ENCODE assay signal across 8 mouse cellular contexts in genomic region chr7:25073924-25074323, GRCm38 (mm10). TPM values are rescaled to one million over a fixed set of nuclear protein-coding genes. Genes with fewer than 3 reads are reported as not detected.
DNase-seq lines count a peak whose midpoint lies in the region; ATAC-seq and TF ChIP-seq lines count a peak whose summit lies in the region.

No protein-coding gene starts in this region.

- no peak for DNase-seq in kidney, postnatal 36 days
- no peak for DNase-seq in embryonic facial prominence, embryonic 14.5 days (ENCODE audit: low spot score)
- DNase-seq in layer of hippocampus, postnatal 10 days (ENCODE audit: low spot score in 2 of 2), result peak; percentile 49 to 56
- DNase-seq in urinary bladder, adult 18-20 months (ENCODE audit: low spot score in 2 of 2), result no peak
- DNase-seq in gastrocnemius, postnatal 25 days, result no peak
- DNase-seq in heart, postnatal 10 days, result no peak

- intact Hi-C loops in heart, postnatal 10 days (cut with DNase I), result no loop called here

- H3K4me3 ChIP-seq in kidney, embryonic 15.5 days (replicated peaks), result no peak overlapping the region
- no peak overlapping the region for H3K4me3 ChIP-seq in embryonic facial prominence, embryonic 14.5 days (ENCODE audit: low read depth, low read length)
- H3K4me3 ChIP-seq in myocyte, result peak overlapping the region; percentile 33

- no peaks in the 10 kb centered on the region for H3K27me3 ChIP-seq in kidney, embryonic 15.5 days
- H3K27me3 ChIP-seq in embryonic facial prominence, embryonic 14.5 days (replicated peaks; ENCODE audit: control insufficient read depth, insufficient read depth, low read length), result no peaks in the 10 kb centered on the region
- no peaks in the 10 kb centered on the region for H3K27me3 ChIP-seq in myocyte (ENCODE audit: control insufficient read depth, insufficient read depth, insufficient read length)

- no peak overlapping the region for H3K4me2 ChIP-seq in kidney, embryonic 15.5 days
- no peak overlapping the region for H3K4me2 ChIP-seq in embryonic facial prominence, embryonic 14.5 days (ENCODE audit: low read depth, low read length)
- no peak overlapping the region for H3K4me2 ChIP-seq in myocyte (ENCODE audit: low read depth)

- H3K9ac ChIP-seq in kidney, embryonic 15.5 days, result no peak overlapping the region
- H3K9ac ChIP-seq in embryonic facial prominence, embryonic 14.5 days (ENCODE audit: low read depth, low read length), result no peak overlapping the region

- no peak overlapping the region for H3ac ChIP-seq in myocyte (ENCODE audit: control insufficient read depth, insufficient read length)

- no peak for ATAC-seq in kidney, embryonic 15.5 days (replicated peaks; ENCODE audit: low FRiP score)
- ATAC-seq in embryonic facial prominence, embryonic 14.5 days (ENCODE audit: low read depth), result no peak

- peak overlapping the region; percentile 91; the same call in 1 of the 2 replicates for H3K27ac ChIP-seq in kidney, embryonic 15.5 days
- H3K27ac ChIP-seq in embryonic facial prominence, embryonic 14.5 days (replicated peaks; ENCODE audit: low read depth, low read length), result peak overlapping the region; percentile 82

- peaks cover 19% of the 10 kb centered on the region for H3K79me2 ChIP-seq in myocyte (ENCODE audit: control insufficient read depth, insufficient read depth)

- H3K9me3 ChIP-seq in kidney, embryonic 15.5 days (replicated peaks), result no peaks in the 10 kb centered on the region
- no peaks in the 10 kb centered on the region for H3K9me3 ChIP-seq in embryonic facial prominence, embryonic 14.5 days (ENCODE audit: control insufficient read depth, low read length)

- no peak for TF ChIP-seq POLR2A in myocyte (IDR thresholded peaks at IDR 0.05; ENCODE audit: insufficient read length, low read depth)

- H3K36me3 ChIP-seq in kidney, embryonic 15.5 days, result no peaks in the 10 kb centered on the region
- no peaks in the 10 kb centered on the region for H3K36me3 ChIP-seq in embryonic facial prominence, embryonic 14.5 days (ENCODE audit: control insufficient read depth, insufficient read depth, low read length)
- no peaks in the 10 kb centered on the region for H3K36me3 ChIP-seq in myocyte (ENCODE audit: control insufficient read depth, insufficient read depth)

- peaks cover 64% of the 10 kb centered on the region for H3K4me1 ChIP-seq in kidney, embryonic 15.5 days
- H3K4me1 ChIP-seq in embryonic facial prominence, embryonic 14.5 days (ENCODE audit: control insufficient read depth, insufficient read depth, low read length), result peaks cover 29% of the 10 kb centered on the region

- 83% methylated on average over 8 of the region's 8 CpGs for WGBS in kidney, embryonic 15.5 days
- 68% methylated on average over 7 of the region's 8 CpGs for WGBS in embryonic facial prominence, embryonic 14.5 days

TF ChIP-seq in myocyte, 11 proteins besides CTCF, POLR2A, EP300 and RAD21:
- TF ChIP-seq REST (IDR thresholded peaks at IDR 0.05; ENCODE audit: insufficient read depth, insufficient read length) (no peak), SRF (IDR thresholded peaks at IDR 0.05; ENCODE audit: control insufficient read depth, insufficient read length, low read depth) (no peak), MYOD1 (IDR thresholded peaks at IDR 0.05; ENCODE audit: control insufficient read depth in 1 of 3, insufficient read length in 2 of 3, low read depth in 2 of 3) (no peak), POLR2AphosphoS2 (IDR thresholded peaks at IDR 0.05; ENCODE audit: insufficient read length, low read depth) (no peak), MAX (IDR thresholded peaks at IDR 0.05; ENCODE audit: low read depth) (no peak), TCF12 (IDR thresholded peaks at IDR 0.05; ENCODE audit: insufficient read depth, poor library complexity, severe bottlenecking) (no peak), CEBPB (IDR thresholded peaks at IDR 0.05; ENCODE audit: insufficient read depth, poor library complexity, severe bottlenecking) (no peak), USF1 (IDR thresholded peaks at IDR 0.05; ENCODE audit: low read depth) (no peak), E2F4 (IDR thresholded peaks at IDR 0.05; ENCODE audit: insufficient read depth) (no peak), TCF3 (IDR thresholded peaks at IDR 0.05; ENCODE audit: insufficient read length, low read depth) (no peak), MYOG (IDR thresholded peaks at IDR 0.05; ENCODE audit: control insufficient read depth in 1 of 3, insufficient read depth in 1 of 3, insufficient read length in 2 of 3, low read depth in 2 of 3) (no peak)

RNA-seq across cellular contexts. Expression of gene Zfp574, which starts 1.6 kb away (rescaled TPM):
- polyA plus RNA-seq in kidney, embryonic 15.5 days (2015; fragmentation: Nextera tagmentation; extraction: Ambion mirVana), result 33.9 and 37.1 TPM in 2 replicates
- 24.1 and 25.2 TPM in 2 replicates for polyA plus RNA-seq in embryonic facial prominence, embryonic 14.5 days (2014; fragmentation: Nextera tagmentation; extraction: Ambion mirVana)
- 10 to 100 TPM; 21.4 to 23.2 TPM for total RNA-seq in layer of hippocampus, postnatal 10 days (2021)
- polyA plus RNA-seq in myocyte (2012; fragmentation: generic; extraction: Trizol), result 10.8 TPM
- 1 to 10 TPM; 6.1 to 6.3 TPM for total RNA-seq in gastrocnemius, postnatal 25 days (2021)
- total RNA-seq in heart, postnatal 10 days (2021), result 10 to 100 TPM; 12.1 to 13.6 TPM

RNA-seq across cellular contexts. Expression of gene Grik5, which starts 1.8 kb away (rescaled TPM):
- polyA plus RNA-seq in kidney, embryonic 15.5 days (2015; fragmentation: Nextera tagmentation; extraction: Ambion mirVana), result 5.1 and 7.0 TPM in 2 replicates
- polyA plus RNA-seq in embryonic facial prominence, embryonic 14.5 days (2014; fragmentation: Nextera tagmentation; extraction: Ambion mirVana), result 7.0 and 8.3 TPM in 2 replicates
- 100 to 1,000 TPM; 236 to 252 TPM for total RNA-seq in layer of hippocampus, postnatal 10 days (2021)
- 14.7 TPM for polyA plus RNA-seq in myocyte (2012; fragmentation: generic; extraction: Trizol)
- total RNA-seq in gastrocnemius, postnatal 25 days (2021), result 1 to 10 TPM; 2.3 to 2.7 TPM
- total RNA-seq in heart, postnatal 10 days (2021), result 1 to 10 TPM; 9.0 to 9.5 TPM

Comparison
In these comparisons a context has a peak if more than half of its experiments do, and no peak if none do; other contexts are left out.
1. DNase-seq: peak in layer of hippocampus, postnatal 10 days (2 of 2); none in kidney, postnatal 36 days (0 of 2), embryonic facial prominence, embryonic 14.5 days (single experiment), urinary bladder, adult 18-20 months (0 of 2), gastrocnemius, postnatal 25 days (single experiment) and heart, postnatal 10 days (0 of 2).
2. RNA of gene Grik5, which starts 1.8 kb away (total RNA-seq): 236 to 252 TPM in layer of hippocampus, postnatal 10 days; 9.0 to 9.5 TPM in heart, postnatal 10 days and 2.3 to 2.7 TPM in gastrocnemius, postnatal 25 days; every median in the first group is over 10 times any median in the second.